In the genomic region with DNA sequence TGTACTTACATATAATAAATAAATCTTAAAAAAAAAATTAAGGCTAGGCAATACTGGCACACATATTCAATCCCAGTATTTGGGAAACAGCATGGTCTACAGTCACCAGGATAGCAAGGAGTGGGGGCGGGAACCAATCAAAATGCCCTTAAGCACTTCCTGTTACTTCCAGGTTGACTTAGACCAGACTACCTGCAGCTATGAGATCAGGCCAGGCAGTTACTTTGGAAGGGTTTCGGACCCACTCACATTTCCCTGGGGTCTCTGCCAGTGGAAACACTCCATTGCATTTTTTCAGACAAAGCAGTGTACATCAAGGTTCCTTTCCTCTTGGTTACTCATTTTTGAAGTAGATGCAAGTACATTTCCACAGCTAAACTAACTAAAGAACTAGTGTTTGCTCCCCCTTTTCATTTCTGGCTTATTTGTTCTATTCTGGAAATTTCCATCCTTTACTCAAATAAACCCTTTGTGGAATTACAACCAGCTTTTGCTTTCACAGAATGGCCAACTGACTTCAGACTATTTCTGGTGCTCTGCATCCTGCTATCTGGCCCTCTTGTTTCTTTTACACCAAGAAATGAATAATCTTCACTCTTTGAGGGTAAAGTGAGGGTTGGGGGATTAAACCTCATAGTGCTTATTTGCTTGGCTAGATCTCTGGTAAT, we compare ENCODE assay signal across 12 mouse cellular contexts. TPM values are rescaled to one million over a fixed set of nuclear protein-coding genes. Genes with fewer than 3 reads are reported as not detected.
DNase-seq lines count a peak whose midpoint lies in the region; ATAC-seq and TF ChIP-seq lines count a peak whose summit lies in the region.
"Had no signal": no experiment of that assay in that cellular context is flagged by ENCODE, and none has a peak within 500 bp of the region (broad histone marks: within the 10 kb centered on the region; RNA-seq: fewer than 3 reads in every experiment).

No protein-coding gene starts in this region.

- no peak overlapping the region for H3K9ac ChIP-seq in intestine, embryonic 14.5 days (ENCODE audit: low read length)
- no peak overlapping the region for H3K9ac ChIP-seq in intestine, postnatal 0 days (ENCODE audit: low read depth, low read length)
- no peak overlapping the region for H3K9ac ChIP-seq in CH12.LX (ENCODE audit: insufficient read depth, low read depth)
- H3K9ac ChIP-seq: forebrain, embryonic 15.5 days had no signal

- no peak for TF ChIP-seq RAD21 in CH12.LX (IDR thresholded peaks at IDR 0.05; ENCODE audit: low read depth, low read length)

- H3K9me3 ChIP-seq in intestine, embryonic 14.5 days (ENCODE audit: control insufficient read depth, low read length): no peaks in the 10 kb centered on the region
- H3K9me3 ChIP-seq in intestine, postnatal 0 days (ENCODE audit: control insufficient read depth): no peaks in the 10 kb centered on the region
- H3K9me3 ChIP-seq in CH12.LX (replicated peaks; ENCODE audit: low read length): no peaks in the 10 kb centered on the region
- H3K9me3 ChIP-seq: forebrain, embryonic 15.5 days; limb, embryonic 10.5 days; megakaryocyte, embryonic 14.5 days had no signal

- no peak for DNase-seq in intestine, embryonic 14.5 days (ENCODE audit: low spot score)
- DNase-seq in CH12.LX (ENCODE audit: extremely low read depth) (no peak), ZHBTc4 (ENCODE audit: low read depth, low spot score) (peak; percentile 57)
- DNase-seq in lung, postnatal 14 days: peak; percentile 23
- DNase-seq in layer of hippocampus, adult 9-10 months (ENCODE audit: low spot score): no peak
- DNase-seq in thymus, postnatal 0 days (ENCODE audit: low spot score): no peak
- DNase-seq: gastrocnemius, postnatal 14 days; thymus, postnatal 4 days had no signal

- dilution Hi-C loops in CH12.LX (cut with MboI; ENCODE audit: extremely low pct_ligation_motif_present, extremely low pct_unique_long_range_greater_than_20kb, low sequenced_read_pairs): no loop called here

- no peaks in the 10 kb centered on the region for H3K27me3 ChIP-seq in intestine, embryonic 14.5 days (replicated peaks; ENCODE audit: control insufficient read depth, insufficient read depth, low read length)
- no peaks in the 10 kb centered on the region for H3K27me3 ChIP-seq in intestine, postnatal 0 days (replicated peaks; ENCODE audit: control insufficient read depth, insufficient read depth, low read length)
- H3K27me3 ChIP-seq in CH12.LX (replicated peaks): no peaks in the 10 kb centered on the region
- H3K27me3 ChIP-seq: forebrain, embryonic 15.5 days; megakaryocyte, embryonic 14.5 days had no signal

- no peak overlapping the region for H3K4me3 ChIP-seq in intestine, embryonic 14.5 days (ENCODE audit: low read depth, low read length)
- H3K4me3 ChIP-seq in intestine, postnatal 0 days (ENCODE audit: low read depth, low read length): no peak overlapping the region
- H3K4me3 ChIP-seq in CH12.LX (replicated peaks in 1 of 3; ENCODE audit: low read depth in 2 of 3, low read length in 2 of 3, poor library complexity in 1 of 3): no peak overlapping the region
- H3K4me3 ChIP-seq: forebrain, embryonic 15.5 days; limb, embryonic 10.5 days; megakaryocyte, embryonic 14.5 days had no signal

- no peak for TF ChIP-seq EP300 in CH12.LX (IDR thresholded peaks at IDR 0.05; ENCODE audit: low read length)

- no peak overlapping the region for H3K4me2 ChIP-seq in intestine, embryonic 14.5 days (ENCODE audit: low read length)
- H3K4me2 ChIP-seq in intestine, postnatal 0 days (replicated peaks; ENCODE audit: low read depth): no peak overlapping the region
- H3K4me2 ChIP-seq in CH12.LX (ENCODE audit: insufficient read depth, low read depth, poor library complexity, severe bottlenecking): no peak overlapping the region
- H3K4me2 ChIP-seq: forebrain, embryonic 15.5 days had no signal

- in situ Hi-C loops in CH12.LX (cut with MboI; ENCODE audit: low pct_ligation_motif_present, low pct_unique_long_range_greater_than_20kb, low sequenced_read_pairs): no loop called here

- peak; percentile 34; the same call in 1 of the 2 replicates for ATAC-seq in intestine, embryonic 14.5 days (replicated peaks; ENCODE audit: low FRiP score, low TSS enrichment, low read depth)
- no peak for ATAC-seq in intestine, postnatal 0 days
- ATAC-seq: forebrain, embryonic 15.5 days had no signal

- H3K27ac ChIP-seq in intestine, embryonic 14.5 days (ENCODE audit: low read depth): no peak overlapping the region
- no peak overlapping the region for H3K27ac ChIP-seq in intestine, postnatal 0 days (ENCODE audit: low read depth, low read length)
- no peak overlapping the region for H3K27ac ChIP-seq in CH12.LX (ENCODE audit: insufficient read depth, low read depth)
- H3K27ac ChIP-seq: forebrain, embryonic 15.5 days; limb, embryonic 10.5 days had no signal

- H3K79me2 ChIP-seq in CH12.LX (replicated peaks; ENCODE audit: control insufficient read depth, extremely low read depth, insufficient read depth, poor library complexity, severe bottlenecking): peaks cover 8% of the 10 kb centered on the region; the same call in 1 of the 2 replicates

- 94% methylated on average over 2 of the region's 2 CpGs for WGBS in intestine, embryonic 14.5 days
- WGBS in intestine, postnatal 0 days: 84% methylated on average over 2 of the region's 2 CpGs

- peaks cover 51% of the 10 kb centered on the region for H3K36me3 ChIP-seq in intestine, embryonic 14.5 days (ENCODE audit: control insufficient read depth, insufficient read depth, low read length)
- peaks cover 30% of the 10 kb centered on the region for H3K36me3 ChIP-seq in intestine, postnatal 0 days (ENCODE audit: control insufficient read depth, insufficient read depth)
- peaks cover 32 to 58% of the 10 kb centered on the region in 2 experiments for H3K36me3 ChIP-seq in CH12.LX (replicated peaks in 1 of 2; ENCODE audit: control insufficient read depth in 1 of 2, insufficient read depth in 1 of 2, low read length in 1 of 2)

- no peaks in the 10 kb centered on the region for H3K4me1 ChIP-seq in intestine, embryonic 14.5 days (replicated peaks; ENCODE audit: control insufficient read depth, insufficient read depth, low read length)
- H3K4me1 ChIP-seq in intestine, postnatal 0 days (replicated peaks; ENCODE audit: control insufficient read depth, insufficient read depth, low read length): no peaks in the 10 kb centered on the region
- peaks cover 0 to 11% of the 10 kb centered on the region in 2 experiments; a peak in 1 of 4 replicates for H3K4me1 ChIP-seq in CH12.LX (ENCODE audit: control insufficient read depth in 1 of 2, insufficient read depth in 2 of 2)
- H3K4me1 ChIP-seq: forebrain, embryonic 15.5 days had no signal

- no peak for TF ChIP-seq CTCF in intestine, postnatal 0 days (IDR thresholded peaks at IDR 0.05; ENCODE audit: low read depth)
- TF ChIP-seq CTCF in CH12.LX (conservative IDR thresholded peaks at IDR 0.05 in 1 of 2, IDR thresholded peaks at IDR 0.05 in 1 of 2; ENCODE audit: low read depth in 2 of 2, low read length in 2 of 2): no peak

- TF ChIP-seq POLR2A in CH12.LX (IDR thresholded peaks at IDR 0.05; ENCODE audit: low read depth, low read length): peak; percentile 38

TF ChIP-seq in CH12.LX, 34 proteins besides CTCF, POLR2A, EP300 and RAD21 (continues in another document):
- TF ChIP-seq CHD2 (IDR thresholded peaks at IDR 0.05; ENCODE audit: low read length) (peak; percentile 28; the same call in 1 of the 2 replicates), MXI1 (IDR thresholded peaks at IDR 0.05; ENCODE audit: low read depth, low read length) (no peak), KAT2A (IDR thresholded peaks at IDR 0.05; ENCODE audit: insufficient replicate concordance, low read length) (no peak), POLR2AphosphoS2 (IDR thresholded peaks at IDR 0.05; ENCODE audit: low read depth, low read length) (peak; percentile 91; the same call in 1 of the 2 replicates), JUND (conservative IDR thresholded peaks at IDR 0.05; ENCODE audit: low read depth, low read length) (no peak)

RNA-seq across cellular contexts. Expression of a gene that starts 10.9 kb away (rescaled TPM):
- polyA plus RNA-seq in intestine, embryonic 14.5 days (2014; fragmentation: Nextera tagmentation; extraction: Ambion mirVana): 605 and 740 TPM in 2 replicates
- 395 and 427 TPM in 2 replicates for polyA plus RNA-seq in intestine, postnatal 0 days (2015; fragmentation: Nextera tagmentation; extraction: Ambion mirVana)
- total RNA-seq in CH12.LX (2012; rRNA removed) (479 and 709 TPM in 2 replicates), CH12.LX (2014; rRNA removed) (667 and 810 TPM in 2 replicates)
- polyA plus RNA-seq in CH12.LX (2012; ENCODE audit: insufficient read length, low read depth): 728 and 915 TPM in 2 replicates
- polyA plus RNA-seq in thymus, postnatal 0 days (2015; fragmentation: Nextera tagmentation; extraction: Ambion mirVana): 316 and 385 TPM in 2 replicates

RNA-seq across cellular contexts. Expression of a gene that starts 11.1 kb away (rescaled TPM):
- polyA plus RNA-seq in intestine, embryonic 14.5 days (2014; fragmentation: Nextera tagmentation; extraction: Ambion mirVana): 487 and 509 TPM in 2 replicates
- 163 and 164 TPM in 2 replicates for polyA plus RNA-seq in intestine, postnatal 0 days (2015; fragmentation: Nextera tagmentation; extraction: Ambion mirVana)
- total RNA-seq in CH12.LX (2012; rRNA removed): 363 and 594 TPM in 2 replicates
- total RNA-seq in CH12.LX (2014; rRNA removed): 764 and 924 TPM in 2 replicates
- 920 and 1,101 TPM in 2 replicates for polyA plus RNA-seq in CH12.LX (2012; ENCODE audit: insufficient read length, low read depth)
- 258 and 291 TPM in 2 replicates for polyA plus RNA-seq in thymus, postnatal 0 days (2015; fragmentation: Nextera tagmentation; extraction: Ambion mirVana)

RNA-seq across cellular contexts. Expression of a gene that starts 24.4 kb away (rescaled TPM):
- polyA plus RNA-seq in intestine, embryonic 14.5 days (2014; fragmentation: Nextera tagmentation; extraction: Ambion mirVana): 16.2 and 19.8 TPM in 2 replicates
- polyA plus RNA-seq in intestine, postnatal 0 days (2015; fragmentation: Nextera tagmentation; extraction: Ambion mirVana): 25.8 and 29.7 TPM in 2 replicates
- total RNA-seq in CH12.LX (2012; rRNA removed): 3.0 and 7.0 TPM in 2 replicates
- 14.4 and 15.5 TPM in 2 replicates for total RNA-seq in CH12.LX (2014; rRNA removed)
- 6.2 and 7.0 TPM in 2 replicates for polyA plus RNA-seq in CH12.LX (2012; ENCODE audit: insufficient read length, low read depth)
- 18.6 and 19.9 TPM in 2 replicates for polyA plus RNA-seq in thymus, postnatal 0 days (2015; fragmentation: Nextera tagmentation; extraction: Ambion mirVana)

RNA-seq across cellular contexts. Expression of a gene that starts 49.7 kb away (rescaled TPM):
- 293 and 313 TPM in 2 replicates for polyA plus RNA-seq in intestine, embryonic 14.5 days (2014; fragmentation: Nextera tagmentation; extraction: Ambion mirVana)
- 146 and 149 TPM in 2 replicates for polyA plus RNA-seq in intestine, postnatal 0 days (2015; fragmentation: Nextera tagmentation; extraction: Ambion mirVana)
- total RNA-seq in CH12.LX (2012; rRNA removed) (109 and 120 TPM in 2 replicates), CH12.LX (2014; rRNA removed) (186 and 246 TPM in 2 replicates)
- 133 and 162 TPM in 2 replicates for polyA plus RNA-seq in CH12.LX (2012; ENCODE audit: insufficient read length, low read depth)
- 390 and 430 TPM in 2 replicates for polyA plus RNA-seq in thymus, postnatal 0 days (2015; fragmentation: Nextera tagmentation; extraction: Ambion mirVana)

RNA-seq across cellular contexts. Expression of a gene that starts 54.0 kb away (rescaled TPM):
- 145 and 146 TPM in 2 replicates for polyA plus RNA-seq in intestine, embryonic 14.5 days (2014; fragmentation: Nextera tagmentation; extraction: Ambion mirVana)
- 87.1 and 95.3 TPM in 2 replicates for polyA plus RNA-seq in intestine, postnatal 0 days (2015; fragmentation: Nextera tagmentation; extraction: Ambion mirVana)
- 12.3 and 16.7 TPM in 2 replicates for total RNA-seq in CH12.LX (2012; rRNA removed)
- 49.5 and 62.4 TPM in 2 replicates for total RNA-seq in CH12.LX (2014; rRNA removed)
- polyA plus RNA-seq in CH12.LX (2012; ENCODE audit: insufficient read length, low read depth): 34.1 and 43.2 TPM in 2 replicates
- polyA plus RNA-seq in thymus, postnatal 0 days (2015; fragmentation: Nextera tagmentation; extraction: Ambion mirVana): 127 and 149 TPM in 2 replicates

Comparison
In these comparisons a context has a peak if more than half of its experiments do, and no peak if none do; other contexts are left out.
1. DNase-seq: peak in ZHBTc4 (single experiment) and lung, postnatal 14 days (single experiment); none in intestine, embryonic 14.5 days (single experiment), CH12.LX (single experiment), layer of hippocampus, adult 9-10 months (single experiment) and thymus, postnatal 0 days (single experiment).